Mouse (Mus musculus) layer of hippocampus, postnatal 14 days (tissue): Measurements from ENCODE around the gene Eps15l1. TPM values are rescaled to one million over a fixed set of nuclear protein-coding genes. Genes with fewer than 3 reads are reported as not detected.

Experiments
- DNase-seq, 2 experiments: peaks; one replicate each; pipeline ENCODE4 v3.0.0; 2021 to 2022; ENCODE audit warnings: low spot score in 2 of 2, mixed read lengths in 1 of 2
- total RNA-seq, 2 experiments: library from RNA; stranded (reverse); gene quantifications; 2 replicates each; pipeline ENCODE4 v1.2.3; 2021

Eps15l1 gene
- total RNA-seq, 2 experiments from 2014 or later = 69.7 to 72.4 TPM

DNA sequence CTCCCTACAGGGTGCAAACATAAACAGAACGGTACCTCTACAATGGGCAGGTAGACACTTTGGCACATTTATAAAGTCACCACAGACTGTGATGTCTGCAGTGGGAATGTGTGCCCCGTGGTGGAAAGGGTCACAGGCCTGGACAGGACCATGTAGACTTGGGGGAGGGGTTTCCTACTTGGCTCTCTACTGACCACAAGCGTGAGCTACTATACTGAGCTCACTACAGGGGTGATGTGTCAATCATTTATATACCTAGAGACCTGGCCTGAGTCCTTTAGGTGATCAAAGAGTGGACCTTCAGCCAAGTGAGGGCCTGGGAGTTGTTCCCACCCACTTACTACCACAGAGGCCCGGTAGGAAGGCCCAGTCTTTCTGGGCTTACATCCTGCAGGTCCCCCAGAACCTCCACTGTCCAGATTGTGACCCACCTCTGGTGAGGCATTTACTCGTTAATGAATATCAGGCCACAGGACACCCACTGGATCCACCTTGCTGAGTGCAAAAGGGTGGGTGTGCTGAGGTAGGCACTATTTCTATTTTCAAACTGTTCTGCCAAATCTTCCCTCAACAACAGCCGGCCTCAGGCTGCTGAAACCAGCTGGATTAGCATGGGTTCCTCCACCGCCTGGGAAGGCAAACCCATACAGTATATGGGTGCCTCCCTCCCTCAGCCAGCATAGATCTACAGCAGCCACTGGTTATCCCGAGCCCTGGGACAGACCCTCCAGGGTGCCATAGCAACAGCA lies 68.1 kb downstream of the Eps15l1 start:
- DNase-seq = peak; percentile 38 to 39

DNA sequence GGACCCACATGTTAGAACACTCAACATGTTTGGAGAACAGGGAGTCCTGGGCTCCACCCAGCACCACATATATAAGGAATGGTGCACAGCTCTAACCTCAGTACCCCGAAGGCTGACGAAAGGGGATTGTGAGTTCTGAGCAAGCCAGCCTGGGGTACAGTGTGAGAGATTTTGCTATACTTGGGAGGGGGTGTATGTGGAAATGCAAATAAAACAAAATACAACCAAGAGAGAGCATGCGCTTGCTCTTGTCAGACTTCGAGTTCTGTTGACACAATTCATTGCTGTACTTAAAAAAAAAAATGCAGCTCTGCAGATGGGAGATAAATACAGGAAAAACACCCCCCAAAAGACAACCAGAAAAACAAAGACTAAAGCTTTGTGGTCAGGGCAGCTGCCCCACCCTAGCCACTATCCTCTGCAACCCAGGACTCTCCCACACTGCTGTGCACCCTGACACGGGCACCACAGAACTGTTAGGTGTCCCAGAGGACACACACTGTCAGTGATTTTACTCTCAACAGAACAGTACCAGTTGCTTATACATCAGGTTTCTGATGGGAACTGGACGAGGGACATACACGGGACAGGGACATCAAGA lies 69.8 kb downstream of the Eps15l1 start:
- DNase-seq = no peak

DNA sequence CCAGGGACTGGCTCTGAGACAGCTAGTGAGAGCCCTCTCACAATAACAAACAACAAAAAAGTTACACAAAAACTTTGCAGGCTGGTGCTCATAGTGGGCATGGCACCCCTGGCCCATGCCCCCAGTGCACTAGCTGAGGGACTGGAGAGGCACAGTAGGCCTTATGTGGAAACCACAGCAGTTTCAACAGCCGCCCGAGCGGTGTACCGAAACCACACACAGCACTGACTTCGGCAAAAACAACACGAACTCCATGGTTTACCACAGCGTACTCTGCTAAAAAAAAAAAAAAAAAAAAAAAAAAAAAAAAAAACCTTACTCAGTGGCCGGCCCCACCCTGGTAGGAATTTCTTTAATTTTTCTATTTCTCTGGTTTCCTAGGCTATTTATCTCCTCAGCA lies 70.5 kb downstream of the Eps15l1 start:
- DNase-seq = no peak

DNA sequence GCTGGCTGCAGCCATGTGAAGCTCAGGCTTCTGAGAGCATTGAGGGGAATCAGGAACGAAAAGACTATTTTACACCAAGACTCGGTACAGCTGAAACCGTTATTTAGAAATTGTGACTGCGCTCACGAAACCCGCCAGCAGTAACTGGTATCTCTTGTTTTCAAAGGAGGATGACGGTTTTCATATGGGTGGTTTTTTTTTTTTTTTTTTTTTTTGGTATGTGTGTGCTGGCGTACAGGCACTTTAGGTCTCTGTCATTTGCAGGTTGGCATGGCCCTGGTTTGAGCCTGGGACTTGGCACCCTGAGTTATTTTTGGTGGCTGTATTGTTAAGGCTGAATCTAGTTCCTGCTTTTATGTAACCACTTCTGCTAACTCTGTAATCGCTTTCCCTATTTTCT lies 71.4 kb downstream of the Eps15l1 start:
- no peak for DNase-seq

DNA sequence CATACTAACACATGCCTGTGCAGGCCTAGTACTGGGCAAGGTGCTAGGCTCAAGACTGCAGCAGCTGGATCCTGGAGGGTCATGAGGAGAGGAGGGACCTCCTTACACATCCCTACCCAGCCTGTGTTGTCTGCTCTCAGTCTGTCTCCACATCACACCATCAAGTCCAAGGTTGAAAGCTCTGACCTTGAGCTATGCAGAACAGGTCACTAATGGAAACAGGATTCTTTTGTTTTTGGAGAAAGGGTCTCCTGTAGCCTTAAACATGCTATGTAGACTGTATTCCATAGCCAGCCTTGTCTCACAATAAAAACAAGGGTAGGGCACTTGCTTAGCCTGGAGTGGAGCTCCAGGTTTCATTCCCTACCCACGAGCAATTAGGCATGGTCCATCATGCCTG lies 72.3 kb downstream of the Eps15l1 start:
- no peak for DNase-seq

DNA sequence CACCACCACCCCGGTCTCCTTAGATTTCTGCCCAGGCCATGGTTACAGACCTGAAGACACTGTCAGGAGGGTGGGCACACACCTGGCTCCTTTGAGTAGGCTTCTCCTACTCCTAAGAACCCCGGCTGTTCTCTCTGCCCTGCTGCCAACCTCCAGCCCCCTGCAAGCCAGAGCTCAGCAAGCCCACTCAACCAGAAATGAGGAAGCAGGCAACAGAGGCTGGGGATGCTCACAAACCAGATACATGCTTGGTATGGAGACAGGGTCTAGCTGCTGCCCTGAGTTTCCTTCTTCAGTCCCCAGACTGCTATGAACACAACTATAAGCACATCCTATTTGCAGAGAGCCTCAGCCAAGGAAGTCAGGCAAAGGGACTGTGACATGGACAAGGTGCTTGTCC lies 73.1 kb downstream of the Eps15l1 start:
- DNase-seq = no peak

DNA sequence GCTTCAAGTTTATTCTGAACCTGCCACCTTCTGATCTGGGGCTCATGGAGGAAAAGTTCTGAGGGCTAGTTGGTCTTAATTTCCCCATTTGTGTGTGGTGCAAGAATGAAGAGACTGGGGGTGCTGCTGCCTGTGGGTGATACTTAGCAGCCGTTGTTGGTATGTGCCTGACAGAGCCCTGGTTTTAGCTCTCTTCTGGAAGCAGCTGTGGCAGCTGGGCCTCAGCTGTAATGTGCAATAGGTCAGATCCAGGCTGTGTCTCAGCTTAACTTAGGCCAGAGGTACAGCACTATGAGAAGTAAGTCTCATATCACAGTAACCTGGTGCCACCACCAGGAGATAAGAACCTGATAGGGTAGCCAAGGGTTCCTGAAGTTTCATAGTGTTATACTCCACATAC lies 73.7 kb downstream of the Eps15l1 start:
- no peak for DNase-seq

DNA sequence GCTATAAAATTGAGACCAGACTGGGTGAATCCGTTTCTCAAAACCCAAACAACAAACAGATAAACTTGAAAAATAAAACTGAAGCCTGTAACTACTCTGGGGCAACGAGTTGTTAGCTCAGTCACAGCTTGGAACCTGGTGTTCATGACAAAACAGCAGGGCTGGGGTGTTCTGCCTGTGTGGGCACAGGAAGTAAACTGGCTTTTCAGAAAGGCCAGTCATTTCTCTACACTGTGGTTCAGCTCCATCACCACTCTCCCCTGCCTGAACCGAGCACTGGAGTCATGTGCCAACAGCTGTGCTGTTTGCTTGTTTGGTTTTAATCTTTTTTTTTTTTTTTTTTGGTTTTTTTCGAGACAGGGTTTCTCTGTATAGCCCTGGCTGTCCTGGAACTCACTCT lies 77.5 kb downstream of the Eps15l1 start:
- DNase-seq = no peak

DNA sequence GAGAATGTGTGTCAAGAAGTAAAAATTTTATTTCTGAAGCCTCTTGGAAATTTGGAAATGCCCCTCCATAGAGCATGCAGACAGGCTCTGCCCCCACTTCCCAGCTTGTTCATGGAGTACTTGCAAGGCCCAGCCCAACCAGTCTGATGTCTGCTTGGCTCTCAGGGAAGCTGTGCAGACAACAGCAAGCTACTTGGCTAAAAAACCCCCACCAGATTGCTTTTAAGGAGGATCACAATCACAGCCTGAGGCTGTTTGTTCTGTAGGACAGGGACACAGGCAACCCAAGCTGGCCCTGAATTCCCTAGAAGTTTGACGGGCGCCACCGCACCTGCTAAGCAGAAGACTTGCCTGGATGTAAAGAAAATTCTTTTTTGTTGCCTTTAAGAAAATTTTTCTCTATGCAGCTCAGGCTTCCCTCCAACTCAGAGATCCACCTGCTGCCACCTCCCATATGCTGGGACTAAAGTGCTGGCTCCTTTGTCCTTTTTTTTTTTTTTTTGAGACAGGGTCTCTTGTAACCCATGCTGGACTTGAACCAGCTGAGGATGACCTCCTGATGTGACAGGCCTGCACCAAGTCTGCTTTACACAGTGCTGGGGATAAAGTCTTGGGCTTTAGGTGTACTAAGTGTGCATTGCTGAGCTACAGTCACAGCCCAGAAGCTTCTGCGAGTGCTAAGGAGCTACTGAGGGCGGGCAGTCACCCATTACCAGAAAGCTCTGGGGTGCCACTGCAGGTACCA lies 78.5 kb downstream of the Eps15l1 start:
- DNase-seq = peak in 1 of 2 experiments; percentile 36

DNA sequence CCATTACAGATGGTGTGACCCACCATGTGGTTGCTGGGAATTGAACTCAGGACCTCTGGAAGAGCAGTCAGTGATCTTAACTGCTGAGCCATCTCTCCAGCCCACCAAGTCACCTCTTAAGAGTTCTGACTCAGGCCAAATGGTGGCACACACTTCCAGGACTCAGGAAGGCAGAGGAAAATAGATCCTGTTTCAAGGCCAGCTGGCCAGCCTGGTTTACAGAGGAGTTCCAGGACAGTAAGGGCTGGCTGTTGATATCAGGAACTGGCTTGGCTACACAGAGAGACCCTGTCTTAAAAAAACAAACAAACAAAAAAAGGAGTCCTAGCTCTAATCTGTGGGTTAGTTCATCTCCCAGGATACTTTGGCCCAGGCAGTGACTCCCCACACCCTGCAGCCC lies 84.2 kb downstream of the Eps15l1 start:
- no peak for DNase-seq

DNA sequence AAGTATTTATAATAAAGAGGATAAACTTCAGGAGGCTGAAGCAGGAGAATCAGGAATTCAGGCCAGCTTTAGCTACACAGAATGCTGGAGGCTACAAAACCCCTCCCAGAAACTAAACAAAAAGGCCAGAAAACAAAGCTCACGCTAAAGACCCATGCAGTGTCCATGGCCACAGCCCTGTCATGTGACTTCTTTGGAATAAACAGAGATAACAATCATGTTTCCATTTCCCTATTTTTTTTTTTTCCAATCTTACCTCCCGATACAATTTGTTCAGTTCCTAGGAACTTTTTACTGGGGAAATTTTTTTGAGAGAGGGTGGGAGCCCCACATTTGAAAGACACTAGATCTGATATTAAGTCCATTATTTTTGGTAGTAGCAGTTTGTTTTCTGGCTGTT lies 85.0 kb downstream of the Eps15l1 start:
- no peak for DNase-seq

DNA sequence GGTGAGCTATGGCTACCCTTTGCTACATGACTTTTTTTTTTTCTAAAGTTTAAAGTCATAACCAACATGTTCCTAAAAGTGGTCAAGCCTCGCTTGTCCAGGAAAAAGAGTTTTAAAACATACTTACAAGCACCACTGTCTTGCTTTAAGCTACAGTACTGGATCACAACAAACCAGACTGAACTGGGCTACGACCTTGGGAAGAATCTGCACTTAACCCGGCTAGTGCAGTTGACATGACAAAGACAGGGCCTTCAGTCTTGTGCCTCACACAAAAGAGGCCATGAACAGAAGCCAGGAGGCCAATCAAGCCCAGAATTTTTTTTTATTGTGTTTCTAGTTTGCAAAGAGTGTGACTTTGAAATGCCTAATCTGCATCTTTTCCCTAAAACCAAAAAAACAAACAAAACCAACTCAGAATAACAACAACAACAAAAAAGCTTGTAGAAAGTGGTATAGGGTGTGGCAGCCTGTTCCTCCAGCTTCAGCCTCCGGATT lies 87.1 kb downstream of the Eps15l1 start:
- no peak for DNase-seq

DNA sequence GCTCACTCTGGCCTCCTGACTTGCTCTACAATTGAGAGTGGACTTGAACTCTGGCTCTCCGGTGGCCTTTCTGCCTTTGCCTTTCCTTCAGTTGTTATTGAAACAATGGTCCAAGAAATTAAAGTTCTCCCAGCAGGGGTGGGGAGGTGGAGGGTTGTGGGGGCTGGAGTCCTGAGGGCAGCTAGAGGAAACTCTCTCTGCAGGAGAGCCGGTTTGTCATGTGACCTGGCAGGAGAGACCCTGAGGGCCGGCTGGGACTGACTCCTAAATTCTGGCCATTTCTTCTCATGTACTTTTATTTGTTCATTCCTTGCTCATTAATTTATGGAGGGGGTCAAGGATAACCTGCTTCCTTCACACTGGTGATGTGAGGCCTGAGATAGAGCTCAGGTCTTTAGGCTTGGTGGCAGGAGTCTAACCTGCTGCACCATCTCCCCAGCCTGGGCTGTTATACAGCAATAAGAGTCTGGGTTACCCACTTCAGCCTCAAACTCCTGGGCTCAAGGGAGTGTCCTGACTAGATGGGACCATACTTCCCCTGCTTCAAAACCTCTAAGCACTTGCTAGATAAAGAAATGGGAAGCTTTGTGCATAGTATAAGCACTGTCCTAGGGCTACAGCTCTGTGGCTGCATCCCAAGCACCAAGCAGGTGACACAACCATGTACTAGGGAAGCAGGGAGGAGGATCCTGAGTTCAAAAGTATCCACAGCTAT lies 87.7 kb downstream of the Eps15l1 start:
- DNase-seq = no peak

DNA sequence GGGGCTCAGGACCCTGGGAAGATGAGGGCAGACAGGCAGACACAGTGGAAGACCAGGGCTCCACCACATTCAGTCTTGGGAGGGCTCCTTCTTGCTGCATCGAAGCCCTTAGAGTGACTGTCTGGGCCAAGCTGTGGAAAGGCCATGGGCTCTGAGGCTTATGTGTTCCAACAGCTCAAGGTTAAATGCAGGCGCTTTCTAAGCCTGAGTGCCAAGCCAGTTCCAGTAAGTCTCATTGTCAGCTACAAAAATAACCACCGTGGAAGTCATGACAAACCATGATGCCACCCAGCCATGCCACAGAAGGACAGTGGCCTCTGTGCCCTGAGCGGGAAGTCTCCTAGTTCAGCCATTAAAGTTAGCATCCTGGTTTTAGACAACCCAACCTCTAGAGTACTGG lies 89.6 kb downstream of the Eps15l1 start:
- DNase-seq = no peak

DNA sequence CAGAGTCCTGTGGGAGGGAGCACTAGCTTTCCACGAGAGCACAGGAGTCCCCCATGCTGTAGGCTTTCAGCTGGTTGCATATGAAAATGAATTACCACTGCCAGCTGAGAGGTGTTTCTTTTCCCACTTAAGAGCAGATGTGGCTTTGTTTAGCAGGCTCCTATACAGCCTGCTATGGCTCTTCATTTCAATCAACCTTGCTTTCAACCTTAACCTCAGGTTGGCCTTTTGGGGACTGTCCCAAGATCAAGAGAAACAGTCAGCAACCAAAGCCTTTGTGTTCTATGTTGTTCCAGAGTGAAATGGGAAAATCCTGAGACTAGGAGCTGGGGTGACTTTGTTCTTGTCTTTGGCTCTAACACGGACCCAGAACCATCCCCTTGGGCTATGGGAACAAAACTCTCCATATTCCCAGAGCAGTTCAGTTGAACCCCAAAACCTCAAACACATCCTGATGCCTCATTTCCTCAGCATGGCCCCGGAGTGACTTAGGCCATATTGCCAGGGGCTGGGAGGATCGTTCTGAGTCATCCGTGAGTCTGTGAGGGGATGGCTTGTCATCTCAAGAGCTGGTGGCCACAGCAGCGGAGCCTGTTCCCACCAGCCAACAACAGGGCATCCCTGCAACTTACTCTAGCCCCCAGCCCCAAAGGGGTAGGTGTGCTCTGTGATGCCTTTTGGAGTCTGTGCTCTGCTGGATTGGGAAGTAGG lies 90.3 kb downstream of the Eps15l1 start:
- no peak for DNase-seq

DNA sequence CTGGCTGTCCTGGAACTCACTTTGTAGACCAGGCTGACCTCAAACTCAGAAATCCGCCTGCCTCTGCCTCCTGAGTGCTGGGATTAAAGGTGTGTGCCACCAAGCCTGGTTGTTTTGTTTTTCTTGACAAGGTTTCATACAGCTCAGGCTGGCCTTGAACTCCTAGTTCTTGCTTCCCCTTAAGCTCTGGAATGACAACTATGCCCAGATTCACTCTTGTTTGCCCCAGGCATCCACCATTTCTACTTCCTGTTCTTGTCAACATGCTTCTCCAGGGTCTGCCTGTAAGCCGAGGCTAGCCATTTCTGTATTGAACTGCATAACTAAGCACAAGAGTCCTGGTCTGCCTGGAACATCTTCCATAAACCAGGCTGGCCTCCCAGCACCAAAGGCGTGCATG lies 92.1 kb downstream of the Eps15l1 start:
- no peak for DNase-seq

DNA sequence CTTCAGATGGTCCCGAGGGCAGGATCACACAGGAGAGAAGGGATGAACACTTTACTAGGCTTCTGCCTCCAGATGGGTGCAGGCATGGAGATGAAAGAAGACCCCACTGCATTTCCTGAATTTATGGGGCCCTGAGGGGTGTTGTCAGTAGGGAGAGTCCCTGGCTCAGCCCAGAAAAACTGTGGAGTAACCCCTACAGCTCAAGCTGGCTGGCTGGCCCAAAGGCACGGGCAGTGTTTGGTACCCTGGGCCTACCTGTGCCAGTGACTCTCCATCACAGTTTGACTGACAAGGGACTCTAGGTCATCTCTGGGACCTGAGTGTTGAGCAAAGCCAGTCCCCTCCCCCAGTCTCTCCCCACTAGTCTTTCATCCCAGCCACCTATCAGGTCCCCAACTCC lies 96.6 kb downstream of the Eps15l1 start:
- no peak for DNase-seq

DNA sequence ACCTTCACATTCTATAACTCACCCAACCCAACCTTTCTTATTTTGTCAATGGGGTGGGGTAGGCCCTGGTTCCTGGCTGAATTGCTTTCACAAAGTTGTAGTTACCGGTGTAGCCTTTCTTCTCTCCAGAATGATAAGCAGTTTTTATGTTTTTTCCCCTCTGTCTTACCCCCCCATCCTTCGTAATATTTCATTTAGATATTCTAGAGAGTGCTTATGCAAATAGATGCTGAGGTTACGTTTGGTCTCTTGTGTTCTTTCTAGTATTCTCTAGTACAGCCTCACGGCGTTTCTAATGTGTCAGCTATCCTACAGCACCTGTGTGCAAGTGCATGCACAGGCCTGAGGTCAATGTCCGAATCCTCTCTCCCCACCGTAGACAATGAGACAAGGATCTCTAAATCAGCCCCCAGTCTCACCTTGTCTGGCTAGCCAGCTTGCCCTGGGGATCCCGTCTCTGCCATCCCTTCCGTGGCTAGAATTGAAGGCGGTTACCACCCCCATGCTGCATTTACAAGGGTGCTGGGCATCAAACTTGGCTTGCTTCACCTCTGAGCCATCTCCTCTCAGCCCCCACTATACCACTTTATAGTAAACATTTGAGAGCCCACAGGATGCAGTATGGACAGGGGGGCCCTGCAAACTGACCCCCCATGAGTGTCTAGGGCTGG lies 97.1 kb downstream of the Eps15l1 start:
- no peak for DNase-seq

DNA sequence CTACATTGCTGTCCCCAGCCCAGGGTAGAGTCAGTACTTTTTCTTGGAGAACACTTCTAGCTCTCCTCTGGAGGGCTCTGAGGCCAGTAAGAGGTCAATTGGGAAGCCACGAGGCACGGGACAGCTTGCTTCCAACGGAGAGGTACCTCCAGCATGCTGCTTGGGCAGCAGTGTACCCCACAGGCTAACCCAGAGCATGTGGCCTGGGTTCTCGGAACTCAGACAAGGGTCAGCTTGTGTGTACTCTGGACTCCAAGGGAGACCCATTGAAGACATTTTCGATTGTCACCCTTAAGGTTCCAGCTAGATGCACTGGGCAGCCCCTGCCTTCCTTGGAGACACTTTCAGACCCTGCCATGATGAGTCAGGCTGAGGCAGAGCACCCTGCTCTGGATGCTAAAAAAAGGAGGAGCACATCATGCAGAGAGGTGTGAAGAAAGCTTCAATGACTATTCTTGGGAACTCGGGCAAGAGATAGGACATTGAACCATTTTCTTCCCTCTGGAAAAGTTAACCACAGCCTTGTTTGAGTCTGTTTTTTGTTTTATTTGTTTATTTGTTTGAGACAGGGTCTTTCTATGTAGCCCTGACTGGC lies 98.0 kb downstream of the Eps15l1 start:
- no peak for DNase-seq

DNA sequence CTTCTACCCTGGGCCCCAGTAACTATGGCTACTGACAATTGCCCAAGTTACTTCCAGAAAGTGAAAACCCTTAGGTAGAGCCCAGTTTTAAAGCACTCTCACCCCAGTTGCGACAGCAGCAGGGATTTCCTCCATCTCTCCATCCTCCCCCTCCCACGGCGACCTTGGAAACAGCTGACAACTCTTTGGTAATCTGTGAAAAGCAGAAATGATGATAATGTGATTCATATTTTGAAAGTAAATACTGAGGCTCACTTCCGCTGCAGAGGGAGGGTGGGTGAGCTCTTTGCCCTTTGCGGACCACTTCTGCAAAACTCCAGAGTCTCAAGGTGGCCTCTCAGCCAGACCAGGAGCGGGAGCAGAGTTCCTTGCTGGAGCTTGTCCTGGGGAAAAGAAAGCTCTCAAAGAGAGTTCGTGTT lies 98.8 kb downstream of the Eps15l1 start:
- no peak for DNase-seq
